Comparison of ENCODE assay signal across 9 mouse cellular contexts in the genomic region with DNA sequence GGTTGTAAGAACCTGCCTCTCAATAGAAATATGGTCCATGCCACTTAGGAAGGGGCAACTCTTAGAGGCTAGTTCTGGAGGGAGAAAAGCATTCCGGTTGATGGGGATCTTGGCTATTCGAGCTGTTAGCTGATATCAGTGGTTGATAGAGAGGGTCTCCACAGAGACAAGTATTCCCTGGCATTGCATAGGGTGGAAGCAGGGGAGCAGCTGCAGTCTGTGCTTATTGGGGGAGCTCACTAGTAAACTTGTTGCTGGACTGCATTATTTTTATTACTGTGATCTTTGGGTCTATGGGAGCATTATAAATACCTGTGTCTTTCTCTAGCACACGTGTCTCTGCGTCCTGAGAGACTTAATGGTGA.
DNase-seq lines count a peak whose midpoint lies in the region; ATAC-seq lines count a peak whose summit lies in the region.
"Had no signal": no experiment of that assay in that cellular context is flagged by ENCODE, and none has a peak within 500 bp of the region (broad histone marks: within the 10 kb centered on the region; RNA-seq: fewer than 3 reads in every experiment).

No protein-coding gene starts in this region.

- no peak overlapping the region for H3K9ac ChIP-seq in kidney, embryonic 14.5 days (ENCODE audit: low read depth, low read length)
- peak overlapping the region; percentile 14; the same call in 1 of the 2 replicates for H3K9ac ChIP-seq in forebrain, embryonic 11.5 days (ENCODE audit: low read length)

- H3K36me3 ChIP-seq in kidney, embryonic 14.5 days (ENCODE audit: control insufficient read depth, insufficient read depth, low read length): no peaks in the 10 kb centered on the region
- H3K36me3 ChIP-seq in forebrain, embryonic 11.5 days (ENCODE audit: control insufficient read depth, insufficient read depth, low read length): no peaks in the 10 kb centered on the region
- no peaks in the 10 kb centered on the region for H3K36me3 ChIP-seq in limb, embryonic 10.5 days

- H3K4me2 ChIP-seq in kidney, embryonic 14.5 days (replicated peaks; ENCODE audit: low read depth, low read length): peak overlapping the region; percentile 45
- peak overlapping the region; percentile 52 for H3K4me2 ChIP-seq in forebrain, embryonic 11.5 days (ENCODE audit: low read depth, low read length, severe bottlenecking)

- no peak overlapping the region for H3K27ac ChIP-seq in kidney, embryonic 14.5 days (ENCODE audit: low read depth, low read length)
- H3K27ac ChIP-seq in forebrain, embryonic 11.5 days (ENCODE audit: low read depth, low read length): no peak overlapping the region
- H3K27ac ChIP-seq in limb, embryonic 10.5 days: no peak overlapping the region

- H3K4me3 ChIP-seq in kidney, embryonic 14.5 days (ENCODE audit: low read length): peak overlapping the region; percentile 32
- H3K4me3 ChIP-seq in forebrain, embryonic 11.5 days (ENCODE audit: low read depth, low read length): peak overlapping the region; percentile 36
- peak overlapping the region; percentile 51 for H3K4me3 ChIP-seq in limb, embryonic 10.5 days

- no peaks in the 10 kb centered on the region for H3K27me3 ChIP-seq in kidney, embryonic 14.5 days (ENCODE audit: control insufficient read depth, insufficient read depth, low read length)
- H3K27me3 ChIP-seq in forebrain, embryonic 11.5 days (ENCODE audit: control insufficient read depth, insufficient read depth, low read length): no peaks in the 10 kb centered on the region
- H3K27me3 ChIP-seq in limb, embryonic 10.5 days (ENCODE audit: low read depth, poor library complexity, severe bottlenecking): peaks cover 26% of the 10 kb centered on the region; the same call in 1 of the 2 replicates

- no peaks in the 10 kb centered on the region for H3K9me3 ChIP-seq in kidney, embryonic 14.5 days (ENCODE audit: control insufficient read depth, low read length)
- no peaks in the 10 kb centered on the region for H3K9me3 ChIP-seq in forebrain, embryonic 11.5 days (ENCODE audit: control insufficient read depth, low read length)
- H3K9me3 ChIP-seq in limb, embryonic 10.5 days (replicated peaks): no peaks in the 10 kb centered on the region

- WGBS in kidney, embryonic 14.5 days: 37% methylated on average over 4 of the region's 4 CpGs
- WGBS in forebrain, embryonic 11.5 days: 40% methylated on average over 4 of the region's 4 CpGs
- WGBS in limb, embryonic 10.5 days: 51% methylated on average over 4 of the region's 4 CpGs

- no peak for DNase-seq in kidney, postnatal 10 days
- DNase-seq in forebrain, embryonic 11.5 days (ENCODE audit: low spot score): no peak
- DNase-seq in limb, embryonic 10.5 days (ENCODE audit: low spot score): no peak
- DNase-seq in neural tube, embryonic 10.5 days (ENCODE audit: extremely low spot score, low spot score): peak; percentile 25
- DNase-seq in kidney, postnatal 4 days: no peak
- DNase-seq in urinary bladder, postnatal 14 days (ENCODE audit: low spot score): no peak
- DNase-seq: thymus, postnatal 36 days had no signal

- no peaks in the 10 kb centered on the region for H3K4me1 ChIP-seq in kidney, embryonic 14.5 days (ENCODE audit: control insufficient read depth, insufficient read depth, low read length)
- no peaks in the 10 kb centered on the region for H3K4me1 ChIP-seq in forebrain, embryonic 11.5 days (replicated peaks; ENCODE audit: control insufficient read depth, insufficient read depth, low read length)
- peaks cover 9% of the 10 kb centered on the region for H3K4me1 ChIP-seq in limb, embryonic 10.5 days

- no peak for ATAC-seq in kidney, embryonic 14.5 days (ENCODE audit: low FRiP score, low TSS enrichment)
- ATAC-seq in forebrain, embryonic 11.5 days (replicated peaks; ENCODE audit: low FRiP score): peak; percentile 3; the same call in 1 of the 2 replicates
- ATAC-seq in CD4-positive, CD25-positive, alpha-beta regulatory T cell, adult 4 months: no peak
